Mouse (Mus musculus) liver, embryonic 12.5 days (tissue): Measurements from ENCODE around the gene Akap13. TPM values are rescaled to one million over a fixed set of nuclear protein-coding genes. Genes with fewer than 3 reads are reported as not detected.
A peak's percentile ranks its signal among the peaks of the same experiment; 100 is the strongest.

Experiments used
- ATAC-seq: fragments of 200-750 bp; cut with Nextera tagmentation; 2 replicates; pipeline ENCODE4 v1.8.0; 2017; ENCODE audit warnings: moderate number of reproducible peaks, mild to moderate bottlenecking, moderate library complexity
- H3K27ac ChIP-seq: fragments of 300-500 bp; sonication (generic); 2 replicates; pipeline ENCODE4 v1.5.1; 2016; ENCODE audit warnings: mild to moderate bottlenecking
- H3K27me3 ChIP-seq: fragments of 300-500 bp; sonication (generic); replicated peaks from 2 replicates; pipeline ENCODE4 v1.6.1; 2016; ENCODE audit warnings: mild to moderate bottlenecking, moderate library complexity
- H3K36me3 ChIP-seq: fragments of 300-500 bp; sonication (generic); 2 replicates; pipeline ENCODE4 v1.6.1; 2016; ENCODE audit warnings: mild to moderate bottlenecking, moderate library complexity
- H3K4me1 ChIP-seq: fragments of 300-500 bp; sonication (generic); 2 replicates; pipeline ENCODE4 v1.6.1; 2016
- H3K4me2 ChIP-seq: fragments of 300-500 bp; sonication (generic); 2 replicates; pipeline ENCODE4 v1.6.1; 2016; ENCODE audit warnings: mild to moderate bottlenecking, moderate library complexity
- H3K4me3 ChIP-seq: fragments of 300-500 bp; sonication (generic); 2 replicates; pipeline ENCODE4 v1.5.1; 2016; ENCODE audit warnings: mild to moderate bottlenecking, moderate library complexity
- H3K9ac ChIP-seq: fragments of 300-500 bp; sonication (generic); 2 replicates; pipeline ENCODE4 v1.6.1; 2016; ENCODE audit warnings: mild to moderate bottlenecking, moderate library complexity
- H3K9me3 ChIP-seq: fragments of 300-500 bp; sonication (generic); replicated peaks from 2 replicates; pipeline ENCODE4 v1.6.1; 2016; ENCODE audit warnings: mild to moderate bottlenecking, moderate library complexity
- WGBS: fragments of 180-500 bp; shearing (Covaris S2); methylation state at CpG from one replicate; pipeline ENCODE4 v1.1.7; 2016; ENCODE audit not compliant: insufficient replicate concordance; 5-methylcytosine and 5-hydroxymethylcytosine counted together
- polyA plus RNA-seq: library from polyadenylated mRNA; unstranded; fragments of >200 nt; fragmentation: Nextera tagmentation; extraction: Ambion mirVana; gene quantifications from 2 replicates; pipeline ENCODE4 v1.2.1, GENCODE M21; 2016

Akap13 gene
- 35.2 and 37.9 TPM in 2 replicates for polyA plus RNA-seq

DNA sequence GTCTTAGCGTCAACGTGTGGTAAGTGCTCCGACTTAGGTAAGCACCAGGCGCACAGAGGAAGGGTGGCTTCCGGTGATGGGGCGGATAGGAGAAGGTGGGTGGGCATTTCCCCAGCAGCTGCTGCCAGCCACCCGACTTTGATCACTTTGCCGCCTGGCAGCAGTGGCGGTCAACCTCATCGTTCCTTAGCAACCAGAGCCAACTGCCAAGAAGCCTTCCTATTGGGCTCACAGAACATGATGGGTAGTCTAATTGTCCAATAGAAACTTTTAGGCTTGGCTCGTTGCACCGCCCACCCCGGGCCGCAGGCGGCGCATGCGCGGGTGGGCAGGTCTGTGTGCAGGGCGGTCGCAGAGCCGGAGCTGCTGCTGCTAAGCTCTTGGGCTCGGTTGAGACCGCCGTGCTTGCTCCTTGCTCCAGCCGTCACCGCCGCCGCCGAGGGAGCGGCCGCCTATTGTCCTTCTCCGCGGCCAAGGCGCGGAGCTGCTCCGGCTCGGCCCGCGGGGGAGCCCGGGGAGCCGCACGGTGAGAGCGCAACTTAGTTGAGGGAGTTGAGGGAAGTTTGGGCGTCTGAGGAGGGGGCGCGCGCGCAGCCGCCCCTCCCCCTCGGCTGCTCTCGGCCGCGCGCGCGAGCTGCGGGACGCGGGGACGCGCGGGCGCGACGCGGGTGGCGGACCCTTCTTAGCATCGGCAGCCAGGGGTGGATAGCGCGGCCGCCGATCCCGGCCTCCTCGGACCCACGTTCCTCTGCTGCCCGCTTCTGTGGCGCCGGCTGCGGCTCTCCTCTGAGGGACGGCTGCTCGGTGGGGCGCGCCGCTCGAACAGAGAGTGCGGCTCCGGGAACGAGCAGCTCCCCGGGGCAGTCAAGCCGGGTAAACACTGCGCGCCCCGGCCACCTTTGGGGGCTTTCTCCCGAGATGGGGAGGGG lies at the start of gene Akap13:
TSS of gene Akap13 (plus strand) at position 312 of the 929 bp plus-strand sequence.
- peaks cover 18% of the 10 kb centered on the region for H3K27me3 ChIP-seq
- peak within 1 kb of the TSS; percentile 82 for H3K27ac ChIP-seq
- H3K36me3 ChIP-seq: no peaks in the 10 kb centered on the region
- H3K4me3 ChIP-seq: peak within 1 kb of the TSS; percentile 74
- H3K9ac ChIP-seq: peak within 1 kb of the TSS; percentile 76
- peaks cover 25% of the 10 kb centered on the region for H3K4me1 ChIP-seq
- whole genome bisulfite sequencing: under 1% methylated on average over 74 of the region's 94 CpGs
- ATAC-seq: peak; percentile 99
- H3K4me2 ChIP-seq: peak within 1 kb of the TSS; percentile 93
- no peaks in the 10 kb centered on the region for H3K9me3 ChIP-seq

DNA sequence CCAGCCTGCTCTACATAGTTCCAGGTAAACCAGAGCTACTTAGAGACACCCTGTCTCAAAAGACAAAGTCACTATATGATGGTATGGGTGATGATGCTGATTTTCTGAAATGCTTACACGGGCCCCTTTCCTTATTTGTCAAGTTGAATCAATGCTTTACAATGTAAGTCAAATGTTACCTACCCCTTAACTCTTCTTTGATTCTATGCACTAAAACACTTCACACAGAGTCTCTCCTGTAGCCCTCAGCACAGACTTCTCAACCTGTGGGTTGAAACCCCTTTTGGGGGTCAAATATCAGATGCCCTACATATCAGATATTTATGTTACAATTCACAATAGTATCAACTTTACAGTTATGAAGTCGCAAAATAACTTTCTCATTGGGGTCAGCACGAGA lies 44.7 kb upstream of the Akap13 start:
- H3K9ac ChIP-seq: no peak overlapping the region
- no peak overlapping the region for H3K4me2 ChIP-seq
- no peak overlapping the region for H3K27ac ChIP-seq
- no peaks in the 10 kb centered on the region for H3K36me3 ChIP-seq
- no peaks in the 10 kb centered on the region for H3K9me3 ChIP-seq
- no peak overlapping the region for H3K4me3 ChIP-seq
- H3K27me3 ChIP-seq: no peaks in the 10 kb centered on the region
- 67% methylated on average over 3 of the region's 3 CpGs for WGBS
- H3K4me1 ChIP-seq: no peaks in the 10 kb centered on the region
- ATAC-seq: no peak

DNA sequence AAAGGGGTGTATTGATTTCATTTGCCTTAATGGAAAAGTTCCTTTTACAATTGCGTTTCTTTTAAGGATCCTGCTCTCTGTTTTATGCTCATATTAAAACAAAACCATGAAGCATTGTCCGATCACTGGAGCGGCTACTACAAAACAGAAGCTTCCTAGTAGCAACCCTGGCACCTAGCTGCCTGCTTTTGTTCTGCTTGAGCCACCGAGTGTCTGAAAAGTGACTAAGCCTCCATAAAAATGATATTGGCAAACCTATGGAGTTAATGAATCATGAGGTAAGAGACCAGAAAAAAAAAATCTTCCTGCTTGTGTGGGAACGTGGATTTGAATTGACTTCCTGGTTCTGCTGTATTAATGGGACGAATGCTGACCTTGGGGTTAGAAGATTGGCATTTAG lies 44.1 kb upstream of the Akap13 start:
- 63% methylated on average over 6 of the region's 6 CpGs for WGBS

DNA sequence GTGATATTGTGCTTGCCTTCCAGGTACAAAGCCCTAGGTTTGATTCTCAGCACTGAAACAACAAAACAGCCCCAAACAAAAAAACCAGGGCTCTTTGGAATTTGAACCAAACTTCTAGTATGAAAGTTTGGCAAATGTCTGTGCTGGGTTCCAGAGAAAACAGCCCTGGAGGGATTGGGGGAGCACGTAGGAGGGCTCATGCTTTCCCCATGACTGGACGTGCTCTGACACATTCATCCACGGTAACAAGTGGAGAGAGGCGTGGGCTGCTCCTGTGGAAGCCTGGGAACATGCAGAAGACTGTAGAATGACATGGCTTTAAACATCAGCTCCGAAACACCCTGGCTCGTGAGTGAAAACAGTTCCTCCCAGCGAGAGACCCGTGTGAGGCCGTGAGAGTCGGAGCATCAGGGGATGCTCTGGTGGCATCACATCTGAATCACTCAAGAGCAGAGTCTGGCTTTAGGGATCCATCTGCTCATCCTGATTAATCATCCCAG lies 43.3 kb upstream of the Akap13 start:
- no peak for ATAC-seq
- H3K4me1 ChIP-seq: no peaks in the 10 kb centered on the region
- H3K9ac ChIP-seq: no peak overlapping the region
- no peaks in the 10 kb centered on the region for H3K27me3 ChIP-seq
- H3K9me3 ChIP-seq: no peaks in the 10 kb centered on the region
- no peak overlapping the region for H3K4me2 ChIP-seq
- WGBS: 72% methylated on average over 10 of the region's 10 CpGs
- no peak overlapping the region for H3K27ac ChIP-seq
- no peaks in the 10 kb centered on the region for H3K36me3 ChIP-seq
- no peak overlapping the region for H3K4me3 ChIP-seq

More for the DNA sequence above, 44.1 kb upstream of the Akap13 start:
- no peaks in the 10 kb centered on the region for H3K36me3 ChIP-seq
- no peak overlapping the region for H3K4me3 ChIP-seq
- H3K27me3 ChIP-seq: no peaks in the 10 kb centered on the region
- H3K9me3 ChIP-seq: no peaks in the 10 kb centered on the region
- H3K9ac ChIP-seq: no peak overlapping the region
- no peak for ATAC-seq
- H3K27ac ChIP-seq: no peak overlapping the region
- no peaks in the 10 kb centered on the region for H3K4me1 ChIP-seq
- H3K4me2 ChIP-seq: no peak overlapping the region

DNA sequence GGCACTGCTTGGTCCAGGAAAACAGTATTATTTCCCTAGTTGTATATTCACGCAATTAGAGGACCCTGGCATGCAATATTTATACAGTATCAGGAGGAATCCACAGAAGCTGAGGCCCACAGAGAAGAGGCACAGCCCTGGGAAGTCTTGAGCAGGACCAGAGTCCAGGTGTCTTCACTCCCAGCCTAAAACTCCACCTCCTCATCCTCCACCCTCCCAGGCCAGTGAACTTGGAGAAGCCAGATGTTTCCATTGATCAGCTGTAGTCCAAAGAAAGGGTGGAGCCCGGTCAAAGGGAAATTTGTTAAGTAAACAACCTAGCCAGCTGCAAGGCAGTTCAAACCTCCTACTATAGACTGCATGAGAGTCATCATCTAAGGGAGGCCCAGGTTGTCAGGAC lies 42.8 kb upstream of the Akap13 start:
- 52% methylated on average over 2 of the region's 2 CpGs for WGBS
- H3K9me3 ChIP-seq: no peaks in the 10 kb centered on the region
- H3K4me2 ChIP-seq: no peak overlapping the region
- H3K27ac ChIP-seq: no peak overlapping the region
- no peak overlapping the region for H3K9ac ChIP-seq
- H3K4me3 ChIP-seq: no peak overlapping the region
- no peak for ATAC-seq
- no peaks in the 10 kb centered on the region for H3K36me3 ChIP-seq
- H3K27me3 ChIP-seq: no peaks in the 10 kb centered on the region
- no peaks in the 10 kb centered on the region for H3K4me1 ChIP-seq

DNA sequence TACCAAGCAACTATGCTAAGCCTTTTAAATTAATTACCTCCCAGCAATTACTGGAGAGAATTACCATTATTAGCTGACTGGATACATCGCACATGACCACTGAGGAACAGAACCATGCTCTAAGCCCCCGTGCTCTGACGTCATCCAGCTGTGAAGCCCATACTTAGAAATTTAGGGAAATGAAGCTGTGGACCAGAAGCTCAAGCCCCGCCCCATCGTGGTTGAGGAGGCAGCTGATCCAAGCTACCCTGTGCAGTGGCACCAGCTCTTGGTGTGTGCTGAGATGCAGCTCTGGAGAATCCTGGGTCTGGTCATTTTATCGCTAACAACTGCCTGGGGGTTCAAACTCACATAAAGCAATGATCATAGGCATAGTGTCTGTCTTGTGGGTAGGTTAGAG lies 41.4 kb upstream of the Akap13 start:
- Histone ChIP-seq H3K4me3 (no peak overlapping the region), H3K4me2 (no peak overlapping the region), H3K9me3 (no peaks in the 10 kb centered on the region), H3K4me1 (no peaks in the 10 kb centered on the region), H3K9ac (no peak overlapping the region), H3K36me3 (no peaks in the 10 kb centered on the region), H3K27ac (no peak overlapping the region), H3K27me3 (no peaks in the 10 kb centered on the region)
- WGBS: 47% methylated on average over 6 of the region's 6 CpGs
- ATAC-seq: 0 out of 2 replicates have a peak, but pooled peaks have one; percentile 27

DNA sequence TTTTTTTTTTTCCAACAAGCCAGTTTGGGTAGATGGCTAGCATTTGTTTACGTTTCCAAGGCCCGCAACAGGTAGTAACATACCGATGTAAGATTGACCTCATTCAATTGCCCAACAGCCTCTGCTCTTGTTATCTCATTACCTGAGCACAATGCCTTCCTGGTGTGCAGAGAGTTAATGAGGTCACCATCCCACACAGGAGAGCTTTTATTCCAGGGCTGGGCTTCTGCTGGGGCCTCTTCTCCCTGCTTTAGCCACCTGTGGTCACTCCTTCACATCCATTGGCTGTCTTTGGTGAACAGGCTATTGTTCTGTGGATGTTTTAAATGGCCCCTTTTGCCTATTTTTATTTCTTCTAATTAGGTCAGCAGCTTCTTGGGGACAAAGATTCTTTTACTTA lies 41.0 kb upstream of the Akap13 start:
- no peak overlapping the region for H3K27ac ChIP-seq
- H3K4me2 ChIP-seq: no peak overlapping the region
- H3K9me3 ChIP-seq: no peaks in the 10 kb centered on the region
- no peak overlapping the region for H3K9ac ChIP-seq
- 79% methylated on average over 3 of the region's 3 CpGs for WGBS
- no peaks in the 10 kb centered on the region for H3K27me3 ChIP-seq
- no peaks in the 10 kb centered on the region for H3K36me3 ChIP-seq
- H3K4me3 ChIP-seq: no peak overlapping the region
- no peak for ATAC-seq
- H3K4me1 ChIP-seq: no peaks in the 10 kb centered on the region

DNA sequence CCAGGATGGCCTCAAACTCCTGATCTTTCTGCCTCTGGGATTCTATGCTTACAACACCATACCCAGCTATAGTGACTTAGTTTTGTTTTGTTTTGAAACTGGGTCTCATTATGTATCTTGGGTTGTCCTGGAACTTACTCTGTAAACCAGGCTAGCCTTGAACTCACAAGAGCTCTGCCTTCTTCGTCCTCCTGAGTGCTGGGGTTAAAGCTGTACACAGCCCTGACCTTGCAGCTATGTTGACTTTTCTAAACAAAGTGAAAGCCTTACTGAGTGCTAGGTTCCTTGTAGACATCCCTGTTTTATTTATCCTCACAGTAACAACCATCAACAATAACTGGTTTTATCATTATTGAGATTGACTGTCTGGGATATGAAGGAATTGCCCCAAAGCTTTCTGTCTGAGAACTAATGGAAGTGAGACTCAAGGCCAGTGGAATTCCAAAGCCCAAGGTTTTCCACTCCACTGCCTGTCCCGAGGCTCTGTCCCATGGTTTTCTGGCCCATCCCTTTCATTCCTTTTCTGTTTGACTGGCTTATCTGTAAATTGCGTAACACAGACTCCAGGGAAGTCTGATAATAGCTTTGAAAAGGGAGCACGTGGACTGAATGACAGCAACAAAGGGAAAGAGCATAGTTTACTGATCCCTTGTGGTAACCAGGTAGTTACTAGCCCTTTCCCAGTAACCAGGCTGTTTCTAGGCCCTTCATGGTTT lies 40.0 kb upstream of the Akap13 start:
- Histone ChIP-seq H3K36me3 (no peaks in the 10 kb centered on the region), H3K9me3 (no peaks in the 10 kb centered on the region), H3K4me2 (no peak overlapping the region), H3K9ac (no peak overlapping the region), H3K4me1 (no peaks in the 10 kb centered on the region), H3K27me3 (no peaks in the 10 kb centered on the region), H3K4me3 (no peak overlapping the region), H3K27ac (peak overlapping the region; percentile 11)
- WGBS: 33% methylated on average over 4 of the region's 4 CpGs
- ATAC-seq: peak; percentile 47; the same call in 1 of the 2 replicates

DNA sequence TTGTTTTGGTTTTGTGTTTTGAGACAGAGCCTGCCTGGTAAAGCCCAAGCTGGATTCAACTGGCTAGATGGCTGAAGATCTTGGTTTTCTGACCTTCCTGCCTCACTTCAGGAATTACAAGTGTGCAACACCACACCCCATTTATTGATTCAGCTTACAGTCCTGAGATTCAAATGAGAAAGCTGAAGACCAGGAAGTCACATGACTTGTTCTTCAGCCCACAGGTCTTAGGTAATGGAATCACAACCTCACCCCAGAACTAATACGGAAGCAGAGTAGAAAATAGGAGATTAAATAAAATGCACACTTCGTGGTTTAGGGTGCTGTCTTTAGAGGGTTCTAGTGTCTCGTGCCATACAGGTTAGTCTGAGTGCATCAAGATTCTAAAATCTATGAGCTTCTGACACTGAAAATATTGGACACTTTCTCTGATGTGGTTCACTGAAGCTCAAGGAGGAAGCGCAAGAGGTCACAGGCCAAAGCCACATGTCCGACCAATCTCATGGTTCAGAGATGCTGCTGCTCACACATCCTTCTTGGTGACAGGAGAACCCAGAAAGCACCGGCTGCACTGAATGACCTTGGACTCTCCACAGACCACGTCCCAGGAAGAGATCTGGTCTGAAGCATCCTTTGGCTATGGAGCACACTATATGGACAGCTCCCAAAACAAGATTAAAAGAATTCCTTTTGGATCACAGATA lies 39.3 kb upstream of the Akap13 start:
- 52% methylated on average over 7 of the region's 7 CpGs for WGBS
- Histone ChIP-seq H3K9me3 (no peaks in the 10 kb centered on the region), H3K4me1 (no peaks in the 10 kb centered on the region), H3K36me3 (no peaks in the 10 kb centered on the region), H3K9ac (no peak overlapping the region), H3K4me3 (no peak overlapping the region), H3K27ac (no peak overlapping the region), H3K27me3 (no peaks in the 10 kb centered on the region), H3K4me2 (no peak overlapping the region)
- ATAC-seq: 0 out of 2 replicates have a peak, but pooled peaks have one; percentile 5

DNA sequence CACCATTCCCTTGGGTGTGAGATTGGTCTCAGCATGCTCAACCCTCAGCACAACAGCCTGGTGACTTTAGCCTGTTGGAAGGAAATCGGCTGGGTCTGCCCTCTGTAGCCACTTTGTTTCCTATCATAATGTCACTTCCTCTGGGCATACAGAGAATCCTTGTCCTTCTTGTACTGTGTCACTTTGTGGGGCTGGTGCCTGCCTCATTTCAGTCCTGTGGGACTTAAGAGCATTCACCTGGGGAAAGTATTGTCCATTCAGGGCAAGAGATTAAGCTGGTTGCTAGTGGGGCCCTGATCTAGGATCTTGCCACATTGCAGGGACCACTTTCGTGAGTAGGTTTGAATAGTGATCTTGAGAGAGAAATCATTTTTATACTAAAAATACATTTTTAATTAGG lies 34.4 kb upstream of the Akap13 start:
- Histone ChIP-seq H3K4me1 (no peaks in the 10 kb centered on the region), H3K27ac (no peak overlapping the region), H3K27me3 (no peaks in the 10 kb centered on the region), H3K36me3 (no peaks in the 10 kb centered on the region), H3K4me2 (no peak overlapping the region), H3K4me3 (no peak overlapping the region), H3K9me3 (no peaks in the 10 kb centered on the region), H3K9ac (no peak overlapping the region)
- 51% methylated on average over 2 of the region's 2 CpGs for WGBS
- no peak for ATAC-seq

DNA sequence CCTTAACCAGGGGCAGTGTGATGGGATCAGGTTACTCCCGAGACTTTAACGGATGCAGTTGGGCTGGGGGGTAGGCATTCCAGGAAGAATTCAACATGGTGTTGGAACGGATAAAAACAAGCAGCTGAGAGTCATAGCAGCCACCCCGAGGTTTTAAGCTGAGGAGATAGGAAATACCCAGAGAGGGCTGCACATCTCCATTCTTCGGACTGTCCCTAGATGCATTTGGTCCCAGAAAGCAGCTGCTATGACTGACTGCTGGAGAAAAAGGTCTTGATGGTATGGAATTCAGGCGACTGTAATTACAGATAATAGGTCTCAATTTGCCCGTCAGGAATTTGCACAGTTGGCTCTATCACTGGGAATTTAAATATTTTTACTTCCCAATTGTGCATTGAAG lies 31.2 kb upstream of the Akap13 start:
- Histone ChIP-seq H3K27ac (no peak overlapping the region), H3K27me3 (no peaks in the 10 kb centered on the region), H3K9ac (no peak overlapping the region), H3K9me3 (no peaks in the 10 kb centered on the region), H3K36me3 (no peaks in the 10 kb centered on the region), H3K4me1 (no peaks in the 10 kb centered on the region), H3K4me3 (no peak overlapping the region), H3K4me2 (no peak overlapping the region)
- no peak for ATAC-seq
- 41% methylated on average over 7 of the region's 7 CpGs for whole genome bisulfite sequencing
